Mouse (Mus musculus) adipose tissue, adult 10 weeks (tissue): ENCODE measurements around the gene Endov. TPM values are rescaled to one million over a fixed set of nuclear protein-coding genes. Genes with fewer than 3 reads are reported as not detected.

ENCODE experiments used
- polyA plus RNA-seq: library from polyadenylated mRNA; stranded (reverse); fragments of 350-450 nt; fragmentation: Illumina TruSeq; extraction: RNeasy Lipid Tissue Mini Kit (QIAGEN cat#74804); gene quantifications from one replicate; pipeline ENCODE4 v1.2.3, GENCODE M21; 2014; ENCODE audit warnings: low read depth, low replicate concordance

Endov gene
- polyA plus RNA-seq, result 15.1 TPM

GRCm38 (mm10) chr11:119490861-119491689 is at the start of gene Endov:
TSS of gene Endov (plus strand) at chr11:119491347.

DNA sequence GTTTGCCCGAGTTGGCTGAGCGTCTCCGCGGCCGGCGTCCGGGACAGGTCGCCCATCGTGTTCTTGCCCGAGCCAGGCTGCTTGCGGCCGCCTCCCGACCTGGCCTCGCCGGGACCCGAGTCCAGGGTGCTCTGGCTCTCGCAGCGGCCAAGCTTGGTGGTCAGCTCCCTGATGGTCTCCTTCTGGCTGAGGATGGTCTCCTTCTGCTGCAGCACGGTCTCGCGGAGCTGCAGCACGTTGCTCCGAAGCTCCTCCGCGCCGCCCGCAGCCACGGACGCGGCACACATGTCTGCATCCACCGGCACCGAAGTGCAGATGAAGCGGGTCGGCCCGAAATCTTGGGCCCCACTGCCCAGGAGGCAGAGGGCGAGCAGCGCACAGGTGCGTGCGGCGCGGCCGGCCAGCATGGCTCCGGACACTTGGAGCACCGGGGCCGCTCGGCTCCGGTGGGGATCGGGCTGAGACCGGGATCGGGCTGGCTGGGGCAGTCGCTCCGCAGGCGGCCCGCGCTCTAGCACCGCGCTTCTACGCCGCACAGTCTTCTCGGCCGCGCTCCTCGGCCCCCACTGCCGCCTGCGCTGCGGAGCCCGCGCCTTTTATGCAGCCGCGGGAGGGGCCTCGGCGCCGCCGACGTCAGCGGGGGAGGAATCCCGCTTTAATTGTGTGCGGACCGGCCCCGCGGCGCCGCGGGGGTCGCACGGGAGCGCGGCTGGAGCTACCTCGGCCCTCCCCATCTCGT is 56.2 kb downstream of the Endov start, which contains the start of gene Nptx1:
TSS of gene Nptx1 (minus strand) at position 571 of the 739 bp plus-strand sequence.

Other genes with a start within 250 kb of the Endov start
- gene Gaa, start 223.5 kb upstream of the Endov start, polyA plus RNA-seq, result 98.1 TPM
- gene Eif4a3, start 191.3 kb upstream of the Endov start, polyA plus RNA-seq, result 79.4 TPM
- gene Card14, start 183.6 kb upstream of the Endov start, polyA plus RNA-seq, result 2.5 TPM
- gene Sgsh, start 135.8 kb upstream of the Endov start, polyA plus RNA-seq, result 12.3 TPM
- gene Slc26a11, start 135.8 kb upstream of the Endov start, polyA plus RNA-seq, result 9.0 TPM
- 36.8 TPM for gene Rnf213, start 98.2 kb upstream of the Endov start, polyA plus RNA-seq
- gene Nptx1, start 56.4 kb downstream of the Endov start, polyA plus RNA-seq, result 10.2 TPM
- 19.6 TPM for gene Rptor, start 111.6 kb downstream of the Endov start, polyA plus RNA-seq